Mouse (Mus musculus) heart, postnatal 36 days (tissue): ENCODE results near the gene Gm6020. TPM values are rescaled to one million over a fixed set of nuclear protein-coding genes. Genes with fewer than 3 reads are reported as not detected.
"Not testable (repeated sequence)": the region's sequence is repeated elsewhere in the genome, so short reads cannot be mapped to it uniquely, and the experiment has no call there.

Experiments
- DNase-seq, 2 experiments: peaks; one replicate each; pipeline ENCODE4 v3.0.0; 2021 to 2022
- intact Hi-C: fragments of 180-260 bp; cut with DNase I; formaldehyde crosslinking; loops from one replicate; pipeline ENCODE4 v1.15.1; 2025
- total RNA-seq, 2 experiments: library from RNA; stranded (reverse); gene quantifications; 2 replicates each; pipeline ENCODE4 v1.2.3; 2021

Gene Gm6020
- not detected for total RNA-seq

GRCm38 (mm10) chr19:61183590-61183989 is at the start of gene Gm6020:
Gene Gm6020, plus strand, starts transcription at chr19:61183890.
- intact Hi-C loops, DNase-seq: not testable (repeated sequence)

GRCm38 (mm10) chr19:61138655-61139054 is 45.0 kb upstream of the Gm6020 start:
- no peak for DNase-seq
- intact Hi-C loops: no loop called here

GRCm38 (mm10) chr19:61140342-61141206 is 43.1 kb upstream of the Gm6020 start, which contains the start of gene Zfp950:
Gene Zfp950, minus strand, starts transcription at chr19:61140840.
- intact Hi-C loops: loop anchor here (5.0 kb wide), 1 partner anchor 253 kb away; the partner anchor contains the start of gene Grk5
- DNase-seq: peak; percentile 76 to 80

- intact Hi-C loops: loop anchor here (5.0 kb wide), 1 partner anchor 254 kb away; the partner anchor contains the start of gene Grk5
- no peak for DNase-seq
These were observed 42.4 kb upstream of the Gm6020 start for GRCm38 (mm10) chr19:61141299-61141698.

- intact Hi-C loops: no loop called here
- no peak for DNase-seq
These were observed 32.4 kb upstream of the Gm6020 start for GRCm38 (mm10) chr19:61151372-61151700.

- DNase-seq: no peak
- intact Hi-C loops: no loop called here
These were observed 31.8 kb upstream of the Gm6020 start for GRCm38 (mm10) chr19:61151701-61152420.

GRCm38 (mm10) chr19:61175756-61176324 is 7.8 kb upstream of the Gm6020 start, which contains the start of gene Gm7102:
Gene Gm7102, minus strand, starts transcription at chr19:61176309.
- no peak for DNase-seq
- intact Hi-C loops: no loop called here

GRCm38 (mm10) chr19:61199316-61199715 is 15.6 kb downstream of the Gm6020 start:
- peak; percentile 88 to 89 for DNase-seq
- intact Hi-C loops: loop anchor here (2.0 to 5.0 kb wide), 2 partner anchors 67 to 317 kb away; no protein-coding TSS in a partner anchor

- intact Hi-C loops: loop anchor here (2.0 to 5.0 kb wide), 2 partner anchors 67 to 318 kb away; no protein-coding TSS in a partner anchor
- peak; percentile 42 to 53 for DNase-seq
These were observed 16.1 kb downstream of the Gm6020 start for GRCm38 (mm10) chr19:61199836-61200235.

GRCm38 (mm10) chr19:61207506-61207905 is 23.8 kb downstream of the Gm6020 start:
- DNase-seq, intact Hi-C loops: not testable (repeated sequence)

- DNase-seq: no peak
- intact Hi-C loops: no loop called here
These were observed 40.1 kb downstream of the Gm6020 start for GRCm38 (mm10) chr19:61223706-61224328.

- intact Hi-C loops: no loop called here
- DNase-seq: no peak
These were observed 41.2 kb downstream of the Gm6020 start for GRCm38 (mm10) chr19:61224678-61225525.

GRCm38 (mm10) chr19:61225526-61226400 is 42.1 kb downstream of the Gm6020 start:
- DNase-seq: peak in 1 of 2 experiments; percentile 22
- intact Hi-C loops: no loop called here

- intact Hi-C loops: no loop called here
- DNase-seq: peak; percentile 55 to 57
These were observed 42.8 kb downstream of the Gm6020 start for GRCm38 (mm10) chr19:61226401-61226927.

- intact Hi-C loops: no loop called here
- DNase-seq: peak; percentile 77
These were observed 43.5 kb downstream of the Gm6020 start for GRCm38 (mm10) chr19:61226928-61227854.

GRCm38 (mm10) chr19:61227941-61228701 is 44.4 kb downstream of the Gm6020 start, which contains the start of gene Csf2ra:
Gene Csf2ra, minus strand, starts transcription at chr19:61228429.
- peak; percentile 23 to 26 for DNase-seq
- intact Hi-C loops: no loop called here
